Mouse (Mus musculus) CD8-positive naive resting alpha-beta T cell, adult 2 months (primary cell): ENCODE data around the gene Gm10184.
"Not testable (repeated sequence)": the region's sequence is repeated elsewhere in the genome, so short reads cannot be mapped to it uniquely, and the experiment has no call there.

Experiments used
- DNase-seq, 2 experiments: peaks; one replicate each; pipeline ENCODE4 v3.0.0; 2022; ENCODE audit warnings: low read depth in 2 of 2, low spot score in 2 of 2

The Gm10184 gene

GRCm38 (mm10) chr17:89910349-89910748 lies at the start of gene Gm10184:
Gene Gm10184, minus strand, starts transcription at chr17:89910449.
- DNase-seq: no peak

- no peak for DNase-seq
Measured at GRCm38 (mm10) chr17:89933950-89934349, 23.7 kb upstream of the Gm10184 start.

- no peak for DNase-seq
Measured at GRCm38 (mm10) chr17:89907686-89908085, 2.6 kb downstream of the Gm10184 start.

GRCm38 (mm10) chr17:89904701-89905100 lies 5.5 kb downstream of the Gm10184 start:
- DNase-seq: not testable (repeated sequence)

- no peak for DNase-seq
Measured at GRCm38 (mm10) chr17:89902767-89903166, 7.5 kb downstream of the Gm10184 start.

- DNase-seq: no peak
Measured at GRCm38 (mm10) chr17:89900610-89901009, 9.6 kb downstream of the Gm10184 start.

GRCm38 (mm10) chr17:89899813-89900212 lies 10.4 kb downstream of the Gm10184 start:
- DNase-seq: no peak

- no peak for DNase-seq
Measured at GRCm38 (mm10) chr17:89864996-89865395, 45.3 kb downstream of the Gm10184 start.
